Mouse (Mus musculus) lung, embryonic 16.5 days (tissue): ENCODE results near the gene Slc44a5. TPM values are rescaled to one million over a fixed set of nuclear protein-coding genes. Genes with fewer than 3 reads are reported as not detected.
"Not testable (repeated sequence)": the region's sequence is repeated elsewhere in the genome, so short reads cannot be mapped to it uniquely, and the experiment has no call there.

Source experiments
- ATAC-seq: fragments of 200-750 bp; cut with Nextera tagmentation; 2 replicates; pipeline ENCODE4 v1.8.0; 2017; ENCODE audit warnings: low read depth, mild to moderate bottlenecking, moderate library complexity
- H3K27ac ChIP-seq: fragments of 300-500 bp; sonication (generic); 2 replicates; pipeline ENCODE4 v1.5.1; 2014; ENCODE audit warnings: mild to moderate bottlenecking, control low read depth, low read length
- H3K27me3 ChIP-seq: fragments of 300-500 bp; sonication (generic); 2 replicates; pipeline ENCODE4 v1.6.1; 2014; ENCODE audit warnings: low read depth, low read length, mixed read lengths; ENCODE audit not compliant: control insufficient read depth, insufficient read depth
- H3K36me3 ChIP-seq: fragments of 300-500 bp; sonication (generic); 2 replicates; pipeline ENCODE4 v1.6.1; 2014; ENCODE audit warnings: low read length; ENCODE audit not compliant: control insufficient read depth, insufficient read depth
- H3K4me1 ChIP-seq: fragments of 300-500 bp; sonication (generic); replicated peaks from 2 replicates; pipeline ENCODE4 v1.6.1; 2014; ENCODE audit warnings: low read length, mixed read lengths; ENCODE audit not compliant: control insufficient read depth, insufficient read depth
- H3K4me2 ChIP-seq: fragments of 300-500 bp; sonication (generic); 2 replicates; pipeline ENCODE4 v1.6.1; 2014; ENCODE audit warnings: low read depth, low read length, control low read depth
- H3K4me3 ChIP-seq: fragments of 300-500 bp; sonication (generic); 2 replicates; pipeline ENCODE4 v1.5.1; 2014; ENCODE audit warnings: mild to moderate bottlenecking, low read length, control low read depth
- H3K9ac ChIP-seq: fragments of 300-500 bp; sonication (generic); 2 replicates; pipeline ENCODE4 v1.6.1; 2014; ENCODE audit warnings: low read length, control low read depth
- H3K9me3 ChIP-seq: fragments of 300-500 bp; sonication (generic); 2 replicates; pipeline ENCODE4 v1.6.1; 2016; ENCODE audit warnings: low read length; ENCODE audit not compliant: control insufficient read depth
- WGBS: fragments of 180-500 bp; shearing (Covaris S2); extraction: QIAGEN DNeasy Blood & Tissue Kit; methylation state at CpG from one replicate; pipeline ENCODE4 v1.1.7; 2014; 5-methylcytosine and 5-hydroxymethylcytosine counted together
- polyA plus RNA-seq: library from polyadenylated mRNA; unstranded; fragments of >200 nt; fragmentation: Nextera tagmentation; extraction: Ambion mirVana; gene quantifications from 2 replicates; pipeline ENCODE4 v1.2.1, GENCODE M21; 2015

Gene Slc44a5
- polyA plus RNA-seq, 1 experiment from 2014 or later = 0.39 TPM

- H3K27ac ChIP-seq = no peak overlapping the region
- no peaks in the 10 kb centered on the region for H3K27me3 ChIP-seq
- H3K9ac ChIP-seq = no peak overlapping the region
- 46% methylated on average over 10 of the region's 10 CpGs for WGBS
- H3K9me3 ChIP-seq = no peaks in the 10 kb centered on the region
- H3K36me3 ChIP-seq = no peaks in the 10 kb centered on the region
- no peak overlapping the region for H3K4me2 ChIP-seq
- H3K4me3 ChIP-seq = no peak overlapping the region
- no peaks in the 10 kb centered on the region for H3K4me1 ChIP-seq
- no peak for ATAC-seq
Measured at GRCm38 (mm10) chr3:153984428-153985340, 11.4 kb downstream of the Slc44a5 start.

- WGBS = 90% methylated on average over 5 of the region's 5 CpGs
- Histone ChIP-seq H3K4me2 (no peak overlapping the region), H3K9ac (no peak overlapping the region), H3K4me3 (no peak overlapping the region), H3K36me3 (no peaks in the 10 kb centered on the region), H3K27me3 (no peaks in the 10 kb centered on the region), H3K4me1 (no peaks in the 10 kb centered on the region), H3K27ac (no peak overlapping the region), H3K9me3 (no peaks in the 10 kb centered on the region)
- no peak for ATAC-seq
Measured at GRCm38 (mm10) chr3:153999797-154000528, 26.7 kb downstream of the Slc44a5 start.

- Histone ChIP-seq H3K36me3 (no peaks in the 10 kb centered on the region), H3K4me2 (no peak overlapping the region), H3K27me3 (no peaks in the 10 kb centered on the region), H3K4me3 (no peak overlapping the region), H3K4me1 (no peaks in the 10 kb centered on the region), H3K9me3 (no peaks in the 10 kb centered on the region), H3K27ac (no peak overlapping the region), H3K9ac (no peak overlapping the region)
- no peak for ATAC-seq
- WGBS = 75% methylated on average over 5 of the region's 5 CpGs
Measured at GRCm38 (mm10) chr3:154001348-154001747, 28.1 kb downstream of the Slc44a5 start.

GRCm38 (mm10) chr3:154046876-154047275 is 73.6 kb downstream of the Slc44a5 start:
- H3K27me3 ChIP-seq = no peaks in the 10 kb centered on the region
- H3K27ac ChIP-seq = no peak overlapping the region
- 86% methylated on average over 4 of the region's 4 CpGs for WGBS
- no peaks in the 10 kb centered on the region for H3K4me1 ChIP-seq
- no peaks in the 10 kb centered on the region for H3K36me3 ChIP-seq
- no peak for ATAC-seq
- H3K4me3 ChIP-seq = no peak overlapping the region
- no peaks in the 10 kb centered on the region for H3K9me3 ChIP-seq
- H3K4me2 ChIP-seq = no peak overlapping the region
- no peak overlapping the region for H3K9ac ChIP-seq

GRCm38 (mm10) chr3:154053331-154053730 is 80.1 kb downstream of the Slc44a5 start:
- H3K4me3 ChIP-seq = no peak overlapping the region
- H3K4me2 ChIP-seq = no peak overlapping the region
- H3K4me1 ChIP-seq = no peaks in the 10 kb centered on the region
- H3K27me3 ChIP-seq = no peaks in the 10 kb centered on the region
- H3K36me3 ChIP-seq = no peaks in the 10 kb centered on the region
- H3K9me3 ChIP-seq = no peaks in the 10 kb centered on the region
- WGBS = 56% methylated on average over 7 of the region's 7 CpGs
- ATAC-seq = no peak
- no peak overlapping the region for H3K27ac ChIP-seq
- no peak overlapping the region for H3K9ac ChIP-seq

- WGBS = 56% methylated on average over 2 of the region's 2 CpGs
- Histone ChIP-seq H3K4me2 (no peak overlapping the region), H3K27me3 (no peaks in the 10 kb centered on the region), H3K4me3 (no peak overlapping the region), H3K36me3 (no peaks in the 10 kb centered on the region), H3K4me1 (no peaks in the 10 kb centered on the region), H3K9me3 (no peaks in the 10 kb centered on the region), H3K9ac (no peak overlapping the region), H3K27ac (no peak overlapping the region)
- ATAC-seq = no peak
Measured at GRCm38 (mm10) chr3:154057464-154057863, 84.2 kb downstream of the Slc44a5 start.

GRCm38 (mm10) chr3:154058200-154058599 is 85.0 kb downstream of the Slc44a5 start:
- H3K4me1 ChIP-seq = no peaks in the 10 kb centered on the region
- H3K4me2 ChIP-seq = no peak overlapping the region
- WGBS = 58% methylated on average over 5 of the region's 5 CpGs
- no peaks in the 10 kb centered on the region for H3K36me3 ChIP-seq
- H3K27me3 ChIP-seq = no peaks in the 10 kb centered on the region
- no peak overlapping the region for H3K27ac ChIP-seq
- H3K9ac ChIP-seq = no peak overlapping the region
- ATAC-seq = no peak
- H3K4me3 ChIP-seq = no peak overlapping the region
- no peaks in the 10 kb centered on the region for H3K9me3 ChIP-seq

- not testable (repeated sequence) for H3K4me3 ChIP-seq, ATAC-seq, H3K4me2 ChIP-seq, H3K9me3 ChIP-seq, H3K4me1 ChIP-seq, H3K27me3 ChIP-seq, H3K9ac ChIP-seq, H3K36me3 ChIP-seq, H3K27ac ChIP-seq
Measured at GRCm38 (mm10) chr3:154071989-154072388, 98.8 kb downstream of the Slc44a5 start.

GRCm38 (mm10) chr3:154075749-154076148 is 102.5 kb downstream of the Slc44a5 start:
- no peaks in the 10 kb centered on the region for H3K27me3 ChIP-seq
- no peaks in the 10 kb centered on the region for H3K4me1 ChIP-seq
- ATAC-seq = no peak
- no peak overlapping the region for H3K27ac ChIP-seq
- H3K36me3 ChIP-seq = no peaks in the 10 kb centered on the region
- H3K9me3 ChIP-seq = no peaks in the 10 kb centered on the region
- H3K4me2 ChIP-seq = no peak overlapping the region
- no peak overlapping the region for H3K9ac ChIP-seq
- H3K4me3 ChIP-seq = no peak overlapping the region
- 44% methylated on average over 10 of the region's 10 CpGs for WGBS
